Mouse (Mus musculus) midbrain, embryonic 15.5 days (tissue): Measurements from ENCODE around the gene Olfr827. TPM values are rescaled to one million over a fixed set of nuclear protein-coding genes. Genes with fewer than 3 reads are reported as not detected.

Experiments used
- ATAC-seq: fragments of 200-750 bp; cut with Nextera tagmentation; replicated peaks from 2 replicates; pipeline ENCODE4 v1.8.0; 2017; ENCODE audit warnings: moderate TSS enrichment
- H3K27ac ChIP-seq: fragments of 300-500 bp; sonication (generic); 2 replicates; pipeline ENCODE4 v1.5.1; 2015; ENCODE audit warnings: mild to moderate bottlenecking, inconsistent platforms
- H3K27me3 ChIP-seq: fragments of 300-500 bp; sonication (generic); replicated peaks from 2 replicates; pipeline ENCODE4 v1.6.1; 2015; ENCODE audit warnings: inconsistent platforms
- H3K36me3 ChIP-seq: fragments of 300-500 bp; sonication (generic); replicated peaks from 2 replicates; pipeline ENCODE4 v1.6.1; 2015; ENCODE audit warnings: inconsistent platforms
- H3K4me1 ChIP-seq: fragments of 300-500 bp; sonication (generic); 2 replicates; pipeline ENCODE4 v1.6.1; 2015; ENCODE audit warnings: inconsistent platforms
- H3K4me2 ChIP-seq: fragments of 300-500 bp; sonication (generic); 2 replicates; pipeline ENCODE4 v1.6.1; 2015; ENCODE audit warnings: inconsistent platforms, mild to moderate bottlenecking, moderate library complexity
- H3K4me3 ChIP-seq: fragments of 300-500 bp; sonication (generic); 2 replicates; pipeline ENCODE4 v1.5.1; 2015; ENCODE audit warnings: mild to moderate bottlenecking, inconsistent platforms
- H3K9ac ChIP-seq: fragments of 300-500 bp; sonication (generic); 2 replicates; pipeline ENCODE4 v1.6.1; 2015; ENCODE audit warnings: mild to moderate bottlenecking, inconsistent platforms
- H3K9me3 ChIP-seq: fragments of 300-500 bp; sonication (generic); 2 replicates; pipeline ENCODE4 v1.6.1; 2016; ENCODE audit warnings: inconsistent platforms
- WGBS: fragments of 180-500 bp; shearing (Covaris S2); methylation state at CpG from one replicate; pipeline ENCODE4 v1.1.7; 2015; ENCODE audit warnings: mixed read lengths; 5-methylcytosine and 5-hydroxymethylcytosine counted together
- polyA plus RNA-seq: library from polyadenylated mRNA; unstranded; fragments of >200 nt; fragmentation: Nextera tagmentation; extraction: Ambion mirVana; gene quantifications from 2 replicates; pipeline ENCODE4 v1.2.1, GENCODE M21; 2015

Olfr827 gene
- not detected in 2 replicates for polyA plus RNA-seq

DNA sequence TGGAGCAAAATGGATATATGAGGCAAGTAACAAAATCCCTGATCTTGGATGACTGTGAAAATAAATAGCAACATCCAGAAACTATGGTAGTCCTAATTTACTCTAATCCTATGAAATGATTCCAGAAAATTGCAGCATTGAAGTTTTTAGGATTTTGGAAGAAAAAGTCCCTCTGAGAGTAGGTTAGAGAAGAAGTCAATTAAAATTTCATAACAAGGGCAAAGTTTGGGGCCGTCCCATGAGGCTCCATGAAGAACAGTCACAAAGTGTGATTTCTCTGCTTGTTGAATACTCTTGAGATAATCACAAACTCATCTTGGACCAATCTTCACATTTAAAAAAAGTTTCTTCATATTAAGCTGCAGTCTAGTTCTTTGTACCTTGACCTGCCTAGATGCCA, at the start of gene Olfr827:
Gene Olfr827 (minus strand): TSS at position 101 of the 400 bp plus-strand sequence.
- Histone ChIP-seq H3K4me1 (no peaks in the 10 kb centered on the region), H3K36me3 (no peaks in the 10 kb centered on the region), H3K4me3 (no peak within 1 kb of the TSS), H3K27ac (no peak within 1 kb of the TSS), H3K9ac (no peak within 1 kb of the TSS), H3K27me3 (no peaks in the 10 kb centered on the region), H3K4me2 (no peak within 1 kb of the TSS), H3K9me3 (no peaks in the 10 kb centered on the region)
- 100% methylated on average over 1 of the region's 1 CpGs for WGBS
- no peak for ATAC-seq

DNA sequence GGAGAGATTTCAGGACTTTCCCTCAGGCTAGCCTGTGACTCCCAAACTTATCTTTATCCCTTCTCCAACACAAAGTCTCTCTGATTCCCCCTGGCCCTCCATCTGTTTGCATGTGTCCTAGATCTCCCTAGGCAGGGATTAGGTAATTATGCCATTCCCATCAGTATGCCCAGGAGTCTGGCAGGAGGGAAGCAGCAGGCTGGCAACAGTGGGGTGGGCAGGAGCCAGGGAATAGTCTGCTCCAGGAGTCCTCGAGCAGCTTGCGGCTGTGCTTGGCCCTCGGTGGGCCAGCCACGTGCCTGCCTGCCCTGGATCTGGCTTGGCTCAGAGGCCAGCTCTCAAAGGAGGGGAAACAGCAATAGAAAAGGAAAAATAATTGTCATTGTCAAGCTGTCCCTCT, 49.0 kb upstream of the Olfr827 start:
- H3K27me3 ChIP-seq = no peaks in the 10 kb centered on the region
- H3K36me3 ChIP-seq = no peaks in the 10 kb centered on the region
- no peak overlapping the region for H3K9ac ChIP-seq
- no peak overlapping the region for H3K4me3 ChIP-seq
- peak; percentile 85 for ATAC-seq
- no peak overlapping the region for H3K4me2 ChIP-seq
- WGBS = 28% methylated on average over 4 of the region's 4 CpGs
- peaks cover 7% of the 10 kb centered on the region; the same call in 1 of the 2 replicates for H3K4me1 ChIP-seq
- H3K27ac ChIP-seq = no peak overlapping the region
- H3K9me3 ChIP-seq = no peaks in the 10 kb centered on the region

DNA sequence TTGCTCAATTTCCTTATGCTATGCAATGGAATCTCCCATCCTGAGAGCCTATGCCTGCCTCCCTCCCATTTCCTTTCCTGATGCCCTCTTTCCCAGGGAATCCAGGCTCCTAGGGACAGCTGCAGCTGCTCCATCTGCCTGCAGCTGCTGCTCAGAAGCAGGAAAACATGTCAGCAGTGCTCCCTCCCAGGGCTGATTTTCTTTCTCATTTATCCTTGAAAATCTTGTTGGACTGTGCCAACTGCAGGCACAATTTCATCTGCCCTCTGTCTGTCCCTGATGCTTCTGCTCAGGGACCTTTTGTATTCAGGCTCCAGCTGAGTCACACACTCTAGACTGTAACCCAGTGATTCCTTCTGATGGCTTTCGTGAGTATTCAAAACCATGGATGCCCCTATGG, 45.3 kb upstream of the Olfr827 start:
- Histone ChIP-seq H3K4me1 (peaks cover 7% of the 10 kb centered on the region; the same call in 1 of the 2 replicates), H3K4me3 (no peak overlapping the region), H3K4me2 (no peak overlapping the region), H3K9ac (no peak overlapping the region), H3K27me3 (no peaks in the 10 kb centered on the region), H3K36me3 (no peaks in the 10 kb centered on the region), H3K9me3 (no peaks in the 10 kb centered on the region), H3K27ac (0 out of 2 replicates have a peak overlapping the region, but pooled peaks have one; percentile 3)
- peak; percentile 37; the same call in 1 of the 2 replicates for ATAC-seq
- WGBS = 63% methylated on average over 1 of the region's 1 CpGs

DNA sequence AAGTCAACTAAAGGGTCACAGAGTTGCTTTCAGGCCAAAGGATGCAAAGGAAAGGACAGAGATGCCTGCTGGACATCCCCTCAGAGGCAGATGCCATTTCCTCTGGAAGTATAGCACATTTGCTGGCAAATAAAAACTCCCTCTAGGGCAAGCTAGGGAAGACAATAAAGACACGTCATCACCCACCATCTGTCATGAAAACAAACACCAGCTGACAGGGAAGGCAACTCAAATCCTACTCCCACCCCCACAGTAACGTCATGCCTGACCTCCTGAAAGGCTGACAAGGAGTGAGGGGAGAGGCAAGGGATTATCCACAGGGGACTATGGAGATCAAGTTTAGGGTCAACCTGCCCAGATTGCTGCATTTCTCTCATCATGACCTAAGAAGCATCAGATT, 30.1 kb upstream of the Olfr827 start:
- Histone ChIP-seq H3K9me3 (no peaks in the 10 kb centered on the region), H3K27me3 (no peaks in the 10 kb centered on the region), H3K9ac (no peak overlapping the region), H3K27ac (no peak overlapping the region), H3K36me3 (no peaks in the 10 kb centered on the region), H3K4me2 (no peak overlapping the region), H3K4me1 (no peaks in the 10 kb centered on the region), H3K4me3 (no peak overlapping the region)
- ATAC-seq = no peak
- 5% methylated on average over 2 of the region's 2 CpGs for WGBS

DNA sequence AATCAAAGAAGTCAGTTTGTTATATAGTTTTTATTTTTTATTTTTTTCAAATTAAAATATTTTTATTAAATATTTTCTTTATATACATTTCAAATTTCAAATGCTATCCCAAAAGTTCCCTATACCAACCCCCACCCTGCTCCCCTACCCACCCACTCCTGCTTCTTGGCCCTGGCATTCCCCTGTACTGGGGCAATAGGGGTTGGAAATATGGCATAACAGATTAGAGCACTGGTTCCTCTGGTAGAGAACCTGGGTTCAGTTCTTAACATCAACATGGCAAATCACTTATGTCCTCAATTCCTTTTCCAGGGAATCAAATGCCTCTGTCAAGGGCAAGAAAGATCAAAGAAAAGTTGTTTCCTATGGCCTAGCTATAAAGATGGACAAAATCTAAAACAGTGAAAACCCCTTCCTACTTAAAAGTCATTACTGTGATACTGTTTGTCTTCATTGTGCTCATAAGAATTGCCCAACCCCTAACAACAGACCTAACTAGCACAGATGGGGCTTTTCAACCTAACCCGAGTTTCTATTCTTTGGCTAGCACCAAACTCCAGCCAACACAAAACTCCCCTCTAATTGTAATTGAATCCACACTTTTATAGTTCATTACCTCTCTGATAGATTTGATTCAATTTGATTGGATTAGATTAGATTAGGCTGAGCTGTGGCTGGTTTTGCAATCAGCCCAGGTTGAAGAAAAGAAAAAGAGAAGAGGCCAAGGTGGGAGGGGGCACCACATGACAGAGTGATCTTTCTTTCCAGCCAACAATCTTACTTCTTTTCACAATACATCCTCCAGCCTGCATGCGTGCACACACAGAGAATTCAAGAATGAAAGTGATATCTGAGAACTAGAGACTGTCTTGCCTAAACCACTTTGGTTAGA, 24.4 kb upstream of the Olfr827 start:
- Histone ChIP-seq H3K4me3 (no peak overlapping the region), H3K4me2 (no peak overlapping the region), H3K9ac (no peak overlapping the region), H3K27me3 (no peaks in the 10 kb centered on the region), H3K27ac (no peak overlapping the region), H3K36me3 (no peaks in the 10 kb centered on the region), H3K9me3 (no peaks in the 10 kb centered on the region), H3K4me1 (no peaks in the 10 kb centered on the region)
- 29% methylated on average over 2 of the region's 2 CpGs for WGBS
- ATAC-seq = no peak

DNA sequence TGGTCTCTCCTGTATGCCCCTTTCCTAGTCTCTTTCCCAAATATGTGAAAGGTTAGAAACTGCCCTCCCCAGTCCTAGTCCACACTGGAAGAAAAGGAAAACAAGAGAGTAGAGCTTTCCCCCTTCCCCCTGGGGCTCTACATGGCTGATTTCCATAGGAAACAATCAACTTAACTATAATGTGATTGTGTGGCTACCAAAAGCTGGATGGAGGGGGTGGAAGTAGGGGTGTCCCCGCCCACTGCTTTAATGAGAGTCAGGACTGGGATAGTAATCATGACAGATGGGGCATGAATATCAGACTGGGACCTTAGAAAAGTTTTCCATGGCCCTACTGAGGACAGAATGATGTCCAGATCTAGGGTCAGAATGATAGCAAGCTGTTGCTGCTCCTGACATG, 20.4 kb upstream of the Olfr827 start:
- no peak for ATAC-seq
- H3K9me3 ChIP-seq = no peaks in the 10 kb centered on the region
- no peaks in the 10 kb centered on the region for H3K27me3 ChIP-seq
- no peak overlapping the region for H3K4me2 ChIP-seq
- H3K9ac ChIP-seq = no peak overlapping the region
- no peak overlapping the region for H3K27ac ChIP-seq
- 26% methylated on average over 1 of the region's 1 CpGs for WGBS
- no peak overlapping the region for H3K4me3 ChIP-seq
- no peaks in the 10 kb centered on the region for H3K36me3 ChIP-seq
- H3K4me1 ChIP-seq = no peaks in the 10 kb centered on the region

DNA sequence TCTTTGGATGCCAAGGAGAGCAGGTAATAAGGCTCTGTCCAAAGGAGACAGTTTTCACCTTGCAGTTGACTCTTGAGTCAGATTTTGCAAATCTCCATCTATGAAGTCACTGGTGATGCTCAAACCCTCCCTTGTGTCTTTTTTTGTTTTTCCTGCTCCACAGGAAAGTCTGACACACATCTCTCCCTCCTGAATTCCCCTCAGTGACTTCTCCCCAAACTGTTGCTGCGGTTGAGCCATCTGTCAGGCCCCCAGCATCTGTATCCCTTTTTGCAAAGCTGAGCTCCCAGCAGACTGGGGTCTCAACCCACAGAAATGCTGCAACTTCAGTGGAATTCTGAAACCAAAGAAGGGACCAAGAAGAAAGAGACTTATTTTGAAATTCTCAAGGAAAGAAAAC, 17.9 kb upstream of the Olfr827 start:
- no peak overlapping the region for H3K4me2 ChIP-seq
- no peaks in the 10 kb centered on the region for H3K27me3 ChIP-seq
- H3K9ac ChIP-seq = no peak overlapping the region
- no peak overlapping the region for H3K4me3 ChIP-seq
- H3K9me3 ChIP-seq = no peaks in the 10 kb centered on the region
- H3K4me1 ChIP-seq = no peaks in the 10 kb centered on the region
- 63% methylated on average over 1 of the region's 1 CpGs for WGBS
- ATAC-seq = no peak
- H3K27ac ChIP-seq = no peak overlapping the region
- H3K36me3 ChIP-seq = no peaks in the 10 kb centered on the region

DNA sequence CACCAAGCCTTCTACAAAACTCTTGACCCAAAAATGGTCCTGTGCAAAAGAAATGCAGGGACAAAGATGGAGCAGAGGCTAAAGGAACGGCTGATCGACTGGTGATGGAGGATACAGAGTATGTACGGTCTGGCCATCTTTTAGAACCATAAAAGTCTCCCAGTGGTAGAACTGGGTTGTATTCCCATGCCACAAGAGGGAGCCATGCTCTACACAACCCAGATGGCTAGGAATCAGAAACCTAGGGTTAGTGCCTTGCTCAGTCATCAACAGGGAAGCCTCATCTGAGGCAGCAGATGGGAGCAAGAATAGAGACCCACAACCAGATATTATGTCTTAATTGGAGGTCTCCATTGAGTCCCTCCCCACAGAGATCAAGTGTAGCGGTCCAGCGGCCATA, 15.4 kb upstream of the Olfr827 start:
- Histone ChIP-seq H3K4me2 (no peak overlapping the region), H3K36me3 (no peaks in the 10 kb centered on the region), H3K27me3 (no peaks in the 10 kb centered on the region), H3K9me3 (no peaks in the 10 kb centered on the region), H3K27ac (no peak overlapping the region), H3K4me1 (no peaks in the 10 kb centered on the region), H3K9ac (no peak overlapping the region), H3K4me3 (no peak overlapping the region)
- ATAC-seq = no peak
- WGBS = 88% methylated on average over 5 of the region's 5 CpGs

DNA sequence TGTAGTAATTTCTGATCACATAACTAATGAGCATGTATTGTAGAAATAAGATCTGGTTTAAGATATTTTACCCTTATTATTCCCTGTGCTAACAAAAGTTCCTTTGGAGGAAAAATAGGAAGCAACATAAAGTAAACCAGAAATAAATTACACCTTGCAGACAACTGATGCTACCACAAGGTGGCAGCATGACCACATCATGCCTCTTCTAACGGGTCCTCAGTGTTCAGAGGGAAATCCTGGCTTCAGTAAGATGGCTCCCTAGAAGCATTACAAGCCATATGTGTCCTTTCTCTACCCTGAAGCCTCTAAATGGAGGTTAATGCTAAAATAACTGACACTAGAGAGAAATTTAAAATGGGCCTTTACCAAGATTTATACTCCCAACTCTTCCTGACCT, 14.0 kb upstream of the Olfr827 start:
- Histone ChIP-seq H3K27me3 (no peaks in the 10 kb centered on the region), H3K4me3 (no peak overlapping the region), H3K9me3 (no peaks in the 10 kb centered on the region), H3K9ac (no peak overlapping the region), H3K4me2 (no peak overlapping the region), H3K36me3 (no peaks in the 10 kb centered on the region), H3K4me1 (no peaks in the 10 kb centered on the region), H3K27ac (no peak overlapping the region)
- ATAC-seq = peak; percentile 97
- WGBS = 0% methylated on average over 1 of the region's 1 CpGs

DNA sequence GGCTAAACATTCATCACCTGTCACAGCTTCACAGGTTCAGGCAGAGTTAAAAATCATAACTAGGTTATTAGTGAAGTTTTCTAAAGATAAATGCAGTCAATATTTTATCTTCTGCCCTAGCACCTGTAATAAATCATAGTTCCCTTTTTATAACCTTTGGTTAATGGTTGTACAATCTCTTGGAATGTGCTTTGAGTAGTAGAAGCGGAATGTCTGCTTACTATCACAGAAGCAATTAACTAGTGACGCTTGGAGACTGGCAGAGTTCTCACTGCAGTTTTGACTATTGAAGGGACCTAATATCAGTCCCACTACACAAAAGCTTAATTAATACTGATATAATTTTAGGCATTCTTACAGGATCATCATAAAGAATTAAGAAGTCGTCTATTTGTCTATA, 10.8 kb upstream of the Olfr827 start:
- ATAC-seq = no peak
- no peaks in the 10 kb centered on the region for H3K9me3 ChIP-seq
- H3K9ac ChIP-seq = no peak overlapping the region
- H3K36me3 ChIP-seq = no peaks in the 10 kb centered on the region
- no peaks in the 10 kb centered on the region for H3K27me3 ChIP-seq
- no peak overlapping the region for H3K4me3 ChIP-seq
- WGBS = 82% methylated on average over 3 of the region's 3 CpGs
- no peaks in the 10 kb centered on the region for H3K4me1 ChIP-seq
- H3K4me2 ChIP-seq = no peak overlapping the region
- H3K27ac ChIP-seq = no peak overlapping the region

DNA sequence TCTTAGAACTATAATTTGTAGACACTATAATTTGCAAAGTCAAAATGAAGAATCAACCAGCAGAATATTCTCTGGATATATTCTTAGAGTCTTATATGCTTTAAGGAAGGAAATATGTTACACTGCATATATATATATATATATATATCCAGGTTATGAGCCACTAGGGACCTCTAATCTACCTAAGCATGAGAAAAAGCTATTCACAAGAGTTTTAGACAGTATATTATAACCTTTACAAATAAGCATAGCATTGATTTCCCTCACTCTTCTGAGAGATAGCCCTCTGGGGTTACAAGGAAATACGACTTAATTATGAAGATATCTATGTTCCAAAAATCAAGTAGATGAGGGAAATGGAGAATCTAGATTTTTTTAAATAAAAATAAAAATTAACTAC, 30.1 kb downstream of the Olfr827 start, which contains the start of gene Olfr826:
Gene Olfr826 (minus strand): TSS at position 101 of the 400 bp plus-strand sequence.
- no peak within 1 kb of the TSS for H3K27ac ChIP-seq
- no peaks in the 10 kb centered on the region for H3K27me3 ChIP-seq
- H3K36me3 ChIP-seq = no peaks in the 10 kb centered on the region
- H3K9ac ChIP-seq = no peak within 1 kb of the TSS
- ATAC-seq = no peak
- H3K4me2 ChIP-seq = no peak within 1 kb of the TSS
- no peak within 1 kb of the TSS for H3K4me3 ChIP-seq
- H3K4me1 ChIP-seq = no peaks in the 10 kb centered on the region
- WGBS = 78% methylated on average over 1 of the region's 1 CpGs
- no peaks in the 10 kb centered on the region for H3K9me3 ChIP-seq

DNA sequence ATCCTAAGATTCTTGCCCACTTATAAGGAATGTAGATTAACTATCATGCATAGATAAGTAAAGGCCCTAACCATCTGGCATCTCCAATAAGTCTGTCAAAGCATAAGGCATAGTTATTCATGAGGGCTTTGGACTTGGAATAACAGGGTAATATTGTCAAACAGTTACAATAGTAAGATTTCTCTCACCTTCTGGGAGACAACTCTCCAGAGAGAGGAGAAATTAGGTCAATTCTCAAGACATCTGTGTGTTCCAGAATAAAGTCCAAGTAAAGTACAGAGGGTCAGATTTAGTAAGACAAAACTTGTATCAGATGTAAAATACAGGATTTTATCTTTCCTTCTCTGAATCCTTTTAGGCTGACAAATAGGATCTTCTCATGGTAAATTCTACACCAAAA, 47.5 kb downstream of the Olfr827 start, which contains the start of gene Olfr825:
Gene Olfr825 (minus strand): TSS at position 101 of the 400 bp plus-strand sequence.
- Histone ChIP-seq H3K4me2 (no peak within 1 kb of the TSS), H3K27me3 (no peaks in the 10 kb centered on the region), H3K4me3 (no peak within 1 kb of the TSS), H3K36me3 (no peaks in the 10 kb centered on the region), H3K9me3 (no peaks in the 10 kb centered on the region), H3K4me1 (no peaks in the 10 kb centered on the region), H3K27ac (no peak within 1 kb of the TSS), H3K9ac (no peak within 1 kb of the TSS)
- no peak for ATAC-seq

DNA sequence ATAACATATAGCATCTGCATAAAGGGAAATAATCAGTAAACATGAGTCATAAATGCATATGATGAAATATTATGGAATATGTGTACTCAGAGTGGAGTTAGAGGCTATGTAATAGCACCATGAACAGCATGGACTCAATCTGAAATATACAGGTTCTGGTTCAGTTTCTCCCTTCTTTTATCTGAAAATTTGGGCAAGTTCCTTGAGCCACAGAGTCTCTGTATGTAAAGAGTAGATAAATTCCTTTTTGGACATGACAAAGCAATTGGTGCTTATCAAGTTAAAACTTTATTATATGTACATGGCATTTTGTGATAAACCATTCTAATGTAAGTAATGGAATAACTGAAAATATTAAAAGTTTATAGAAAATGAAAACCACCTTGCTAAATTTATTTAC, 49.0 kb downstream of the Olfr827 start:
- Histone ChIP-seq H3K27ac (no peak overlapping the region), H3K4me2 (no peak overlapping the region), H3K9me3 (no peaks in the 10 kb centered on the region), H3K4me1 (no peaks in the 10 kb centered on the region), H3K27me3 (no peaks in the 10 kb centered on the region), H3K36me3 (no peaks in the 10 kb centered on the region), H3K4me3 (no peak overlapping the region), H3K9ac (no peak overlapping the region)
- no peak for ATAC-seq
